Mouse (Mus musculus) heart, postnatal 0 days (tissue): ENCODE measurements around the gene Mybpc2.

Experiments
- CTCF ChIP-seq: IDR thresholded peaks from 2 replicates; pipeline ENCODE4 v1.5.1; 2016; ENCODE audit warnings: antibody characterized with exemption, control low read depth, low read depth
- EP300 ChIP-seq: IDR thresholded peaks from 2 replicates; pipeline ENCODE4 v1.6.1; 2016; ENCODE audit warnings: antibody characterized with exemption, low read depth

DNA sequence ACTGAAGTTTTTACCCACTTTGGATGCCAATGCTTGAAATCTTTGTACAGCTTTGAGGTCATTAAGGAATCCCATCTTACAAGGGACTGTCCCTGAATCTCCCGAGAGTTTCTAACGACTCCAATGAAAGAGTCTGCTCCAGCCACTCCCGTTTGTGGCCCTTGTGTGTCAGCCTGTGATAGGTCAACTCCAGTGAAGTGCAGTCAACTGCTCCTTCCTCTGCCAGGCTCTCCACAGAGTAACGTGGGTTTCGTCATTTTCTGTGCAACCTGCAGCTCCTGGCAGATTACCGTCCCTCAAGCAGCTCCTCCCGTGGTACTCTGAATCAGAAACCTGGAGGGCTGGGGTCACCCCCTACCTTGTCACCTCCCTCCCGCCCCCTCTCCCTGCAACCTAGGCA lies 38.8 kb upstream of the Mybpc2 start:
- TF ChIP-seq EP300 (no peak), CTCF (no peak)
